Mouse (Mus musculus): ENCODE data around the gene Adrm1. TPM values are rescaled to one million over a fixed set of nuclear protein-coding genes. Genes with fewer than 3 reads are reported as not detected.
A peak's percentile ranks its signal among the peaks of the same experiment; 100 is the strongest.

The Adrm1 gene
- polyA plus RNA-seq, 1 experiment from 2014 or later = 187 TPM

DNA sequence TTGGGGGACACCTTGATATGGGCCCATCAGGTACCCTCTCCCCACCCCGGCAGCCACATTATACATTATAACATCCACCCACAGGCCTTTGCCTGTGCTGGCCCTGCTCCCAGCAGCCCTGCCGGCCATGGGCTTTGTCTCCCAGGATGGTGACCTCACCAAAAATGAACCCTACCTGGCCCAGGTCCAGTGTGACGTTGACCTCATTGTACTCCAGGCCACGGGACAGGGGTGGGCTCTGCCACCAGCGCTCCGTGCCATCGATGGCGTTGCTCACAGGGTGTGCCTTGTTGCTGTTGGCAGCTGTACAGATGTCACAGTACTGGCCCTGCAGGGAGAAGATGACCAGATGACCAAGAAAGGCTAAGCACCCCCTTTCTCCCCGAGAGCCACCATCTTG, 49.8 kb downstream of the Adrm1 start:
- WGBS = 93% methylated on average over 9 of the region's 9 CpGs
- Histone ChIP-seq H3K27ac (replicated peaks; ENCODE audit: low read depth, low read length) (no peak overlapping the region), H3K9me3 (ENCODE audit: control insufficient read depth, low read length) (no peaks in the 10 kb centered on the region), H3K36me3 (ENCODE audit: control insufficient read depth, insufficient read depth, low read length) (no peaks in the 10 kb centered on the region), H3K4me2 (ENCODE audit: low read depth, severe bottlenecking) (no peak overlapping the region), H3K4me3 (ENCODE audit: low read depth, low read length) (no peak overlapping the region), H3K4me1 (ENCODE audit: control insufficient read depth, insufficient read depth, low read length) (peaks cover 15% of the 10 kb centered on the region), H3K9ac (ENCODE audit: low read length) (no peak overlapping the region), H3K27me3 (ENCODE audit: control insufficient read depth, insufficient read depth, low read length) (peaks cover 21% of the 10 kb centered on the region)
- no peak for ATAC-seq (ENCODE audit: insufficient number of reproducible peaks, low FRiP score, low TSS enrichment, low read depth)
- DNase-seq (ENCODE audit: low spot score) = no peak

DNA sequence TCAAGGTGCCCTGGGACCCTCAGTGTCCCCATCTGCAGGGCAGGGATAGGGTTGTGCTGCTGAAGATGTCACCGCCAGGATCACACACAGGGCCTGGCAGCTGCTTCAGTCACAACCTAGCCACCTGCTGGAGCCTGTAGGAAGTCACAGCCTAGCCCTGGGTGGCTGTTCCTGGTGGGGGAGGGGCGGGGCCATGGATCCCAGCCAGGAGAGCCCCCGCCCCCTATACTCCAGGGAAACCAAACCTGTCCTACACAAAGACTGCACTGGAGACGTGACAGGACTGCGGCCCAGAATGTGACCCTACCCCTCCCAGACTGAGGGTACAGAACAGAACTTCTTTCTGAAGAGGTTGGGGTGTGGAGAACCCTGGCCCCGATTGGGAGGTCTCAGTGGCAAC, 51.0 kb downstream of the Adrm1 start:
- H3K9me3 ChIP-seq (ENCODE audit: control insufficient read depth, low read length) = no peaks in the 10 kb centered on the region
- H3K27me3 ChIP-seq (ENCODE audit: control insufficient read depth, insufficient read depth, low read length) = peaks cover 29% of the 10 kb centered on the region
- ATAC-seq (ENCODE audit: insufficient number of reproducible peaks, low FRiP score, low TSS enrichment, low read depth) = no peak
- 19% methylated on average over 6 of the region's 6 CpGs for WGBS
- DNase-seq (ENCODE audit: low spot score) = peak; percentile 58
- H3K36me3 ChIP-seq (ENCODE audit: control insufficient read depth, insufficient read depth, low read length) = no peaks in the 10 kb centered on the region
- H3K4me2 ChIP-seq (ENCODE audit: low read depth, severe bottlenecking) = peak overlapping the region; percentile 7; the same call in 1 of the 2 replicates
- H3K4me3 ChIP-seq (ENCODE audit: low read depth, low read length) = no peak overlapping the region
- H3K9ac ChIP-seq (ENCODE audit: low read length) = no peak overlapping the region
- no peak overlapping the region for H3K27ac ChIP-seq (replicated peaks; ENCODE audit: low read depth, low read length)
- peaks cover 22% of the 10 kb centered on the region for H3K4me1 ChIP-seq (ENCODE audit: control insufficient read depth, insufficient read depth, low read length)

- peak overlapping the region; percentile 17; the same call in 1 of the 2 replicates for H3K9ac ChIP-seq (ENCODE audit: low read length)
- peaks cover 29% of the 10 kb centered on the region for H3K4me1 ChIP-seq (ENCODE audit: control insufficient read depth, insufficient read depth, low read length)
- 1% methylated on average over 12 of the region's 13 CpGs for WGBS
- H3K27ac ChIP-seq (replicated peaks; ENCODE audit: low read depth, low read length) = no peak overlapping the region
- no peaks in the 10 kb centered on the region for H3K9me3 ChIP-seq (ENCODE audit: control insufficient read depth, low read length)
- peak overlapping the region; percentile 99 for H3K4me2 ChIP-seq (ENCODE audit: low read depth, severe bottlenecking)
- no peak for ATAC-seq (ENCODE audit: insufficient number of reproducible peaks, low FRiP score, low TSS enrichment, low read depth)
- no peak for DNase-seq (ENCODE audit: low spot score)
- H3K36me3 ChIP-seq (ENCODE audit: control insufficient read depth, insufficient read depth, low read length) = no peaks in the 10 kb centered on the region
- H3K4me3 ChIP-seq (ENCODE audit: low read depth, low read length) = peak overlapping the region; percentile 69
- peaks cover 29% of the 10 kb centered on the region for H3K27me3 ChIP-seq (ENCODE audit: control insufficient read depth, insufficient read depth, low read length)
Measured at GRCm38 (mm10) chr2:180224647-180225043, 53.4 kb downstream of the Adrm1 start.

DNA sequence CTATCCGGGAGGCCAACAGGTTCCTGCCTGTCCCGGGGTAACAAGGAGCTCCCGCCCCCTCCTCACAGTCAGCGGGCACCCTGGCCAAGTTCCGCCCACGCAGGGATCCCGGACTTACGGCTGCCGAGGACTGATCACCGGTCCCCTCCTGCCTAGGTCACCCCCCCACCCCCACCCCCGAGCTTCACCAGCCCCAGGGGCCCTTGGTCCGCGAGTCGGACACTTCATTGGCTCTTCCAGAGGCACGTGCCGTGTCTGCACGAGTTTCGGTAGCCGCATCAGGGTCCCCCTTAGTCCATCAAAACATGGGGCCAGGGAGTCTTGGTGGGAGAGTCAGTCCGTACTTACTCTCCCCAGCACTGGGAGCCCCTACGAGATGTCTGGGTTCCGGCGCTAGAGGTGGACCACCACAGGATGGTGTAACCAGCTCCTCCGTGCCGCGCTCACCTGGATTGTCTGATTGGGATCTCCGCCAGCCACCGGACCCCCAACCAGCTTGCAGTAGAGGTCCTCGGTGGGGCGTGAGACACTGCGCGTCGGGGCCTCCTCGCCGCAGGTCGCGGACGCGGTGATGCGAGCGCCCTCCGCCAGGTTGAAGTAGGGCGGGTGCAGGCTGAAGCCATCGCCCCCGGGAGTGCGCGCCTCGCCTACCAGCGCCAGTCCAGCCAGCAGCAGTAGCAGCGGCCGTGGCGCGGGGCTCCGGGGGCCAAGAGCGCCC, 53.9 kb downstream of the Adrm1 start:
- Histone ChIP-seq H3K9me3 (ENCODE audit: control insufficient read depth, low read length) (no peaks in the 10 kb centered on the region), H3K36me3 (ENCODE audit: control insufficient read depth, insufficient read depth, low read length) (no peaks in the 10 kb centered on the region), H3K4me2 (ENCODE audit: low read depth, severe bottlenecking) (peak overlapping the region; percentile 99), H3K4me3 (ENCODE audit: low read depth, low read length) (peak overlapping the region; percentile 69), H3K27ac (replicated peaks; ENCODE audit: low read depth, low read length) (peak overlapping the region; percentile 26; the same call in 1 of the 2 replicates), H3K4me1 (ENCODE audit: control insufficient read depth, insufficient read depth, low read length) (peaks cover 29% of the 10 kb centered on the region), H3K9ac (ENCODE audit: low read length) (peak overlapping the region; percentile 53), H3K27me3 (ENCODE audit: control insufficient read depth, insufficient read depth, low read length) (peaks cover 29% of the 10 kb centered on the region)
- peak; percentile 5; the same call in 1 of the 2 replicates for ATAC-seq (ENCODE audit: insufficient number of reproducible peaks, low FRiP score, low TSS enrichment, low read depth)
- DNase-seq (ENCODE audit: low spot score) = no peak
- under 1% methylated on average over 55 of the region's 55 CpGs for WGBS

Small RNA genes within 50 kb of the gene (microRNA-seq; reads per million reads assigned to microRNA genes)
- gene Mir7005 = 0.92 reads per million

Other genes starting within 250 kb of the Adrm1 start
- 4.7 and 5.8 TPM in 2 replicates for gene Taf4, start 194.8 kb upstream of the Adrm1 start, polyA plus RNA-seq (2014; fragmentation: Nextera tagmentation; extraction: Ambion mirVana)
- gene Lsm14b, start 146.5 kb upstream of the Adrm1 start, polyA plus RNA-seq (2014; fragmentation: Nextera tagmentation; extraction: Ambion mirVana) = 8.3 and 10.2 TPM in 2 replicates
- 776 and 792 TPM in 2 replicates for gene Psma7, start 129.1 kb upstream of the Adrm1 start, polyA plus RNA-seq (2014; fragmentation: Nextera tagmentation; extraction: Ambion mirVana)
- 5.5 and 6.0 TPM in 2 replicates for gene Ss18l1, start 129.0 kb upstream of the Adrm1 start, polyA plus RNA-seq (2014; fragmentation: Nextera tagmentation; extraction: Ambion mirVana)
- 28.2 and 29.4 TPM in 2 replicates for gene Mtg2, start 100.9 kb upstream of the Adrm1 start, polyA plus RNA-seq (2014; fragmentation: Nextera tagmentation; extraction: Ambion mirVana)
- 0.12 and 0.21 TPM in 2 replicates for gene Hrh3, start 67.0 kb upstream of the Adrm1 start, polyA plus RNA-seq (2014; fragmentation: Nextera tagmentation; extraction: Ambion mirVana)
- 29.8 and 30.5 TPM in 2 replicates for gene Osbpl2, start 52.2 kb upstream of the Adrm1 start, polyA plus RNA-seq (2014; fragmentation: Nextera tagmentation; extraction: Ambion mirVana)
- gene Lama5, start 54.4 kb downstream of the Adrm1 start, polyA plus RNA-seq (2014; fragmentation: Nextera tagmentation; extraction: Ambion mirVana) = 12.5 and 14.1 TPM in 2 replicates
- 641 and 643 TPM in 2 replicates for gene Rps21, start 85.9 kb downstream of the Adrm1 start, polyA plus RNA-seq (2014; fragmentation: Nextera tagmentation; extraction: Ambion mirVana)
- 15.8 and 18.0 TPM in 2 replicates for gene Cables2, start 102.0 kb downstream of the Adrm1 start, polyA plus RNA-seq (2014; fragmentation: Nextera tagmentation; extraction: Ambion mirVana)
- 0.40 and 0.75 TPM in 2 replicates for gene Rbbp8nl, start 118.4 kb downstream of the Adrm1 start, polyA plus RNA-seq (2014; fragmentation: Nextera tagmentation; extraction: Ambion mirVana)
- 0.13 and 0.29 TPM in 2 replicates for gene Gata5, start 163.2 kb downstream of the Adrm1 start, polyA plus RNA-seq (2014; fragmentation: Nextera tagmentation; extraction: Ambion mirVana)